Mouse (Mus musculus) olfactory bulb, adult 2 months (tissue): ENCODE measurements around the gene Dbp. TPM values are rescaled to one million over a fixed set of nuclear protein-coding genes. Genes with fewer than 3 reads are reported as not detected.

ENCODE experiments used
- H3K27ac ChIP-seq: fragments of 200-500 bp; 2 replicates; pipeline ENCODE4 v1.5.1; 2012; ENCODE audit warnings: low read depth, low read length; ENCODE audit not compliant: insufficient read depth
- H3K4me1 ChIP-seq: fragments of 200-500 bp; 2 replicates; pipeline ENCODE4 v1.6.1; 2012; ENCODE audit warnings: low read length; ENCODE audit not compliant: control insufficient read depth, insufficient read depth
- H3K4me3 ChIP-seq: fragments of 200-500 bp; 2 replicates; pipeline ENCODE4 v1.5.1; 2012; ENCODE audit warnings: mild to moderate bottlenecking, low read depth, low read length, moderate library complexity; ENCODE audit not compliant: insufficient read depth
- CTCF ChIP-seq: fragments of 200-500 bp; IDR thresholded peaks from 2 replicates; pipeline ENCODE4 v1.5.1; 2012; ENCODE audit warnings: low read depth, mild to moderate bottlenecking, low read length, moderate library complexity; ENCODE audit not compliant: insufficient read depth
- POLR2A ChIP-seq: fragments of 200-500 bp; IDR thresholded peaks from 2 replicates; pipeline ENCODE4 v1.6.1; 2012; ENCODE audit warnings: mild to moderate bottlenecking, low read depth, low read length, moderate library complexity; ENCODE audit not compliant: insufficient read depth
- WGBS: fragments of 180-500 bp; shearing (Covaris S2); methylation state at CpG from one replicate; pipeline ENCODE4 v1.1.7; 2018; 5-methylcytosine and 5-hydroxymethylcytosine counted together
- polyA plus RNA-seq: library from polyadenylated mRNA; stranded (reverse); fragments of >200 nt; gene quantifications from 2 replicates; pipeline ENCODE4 v1.2.4, GENCODE M21; 2012; ENCODE audit warnings: low replicate concordance; ENCODE audit not compliant: missing spikeins, insufficient read depth, insufficient read length

Gene Dbp
- polyA plus RNA-seq, 1 experiment: 386 TPM

- TF ChIP-seq POLR2A (no peak), CTCF (no peak)
- Histone ChIP-seq H3K4me3 (peak overlapping the region; percentile 48), H3K27ac (peak overlapping the region; percentile 98), H3K4me1 (peaks cover 42% of the 10 kb centered on the region)
- WGBS: 24% methylated on average over 12 of the region's 12 CpGs
Observed at GRCm38 (mm10) chr7:45703521-45704033, 1.3 kb upstream of the Dbp start.

- WGBS: 1% methylated on average over 13 of the region's 13 CpGs
- H3K4me1 ChIP-seq: peaks cover 45% of the 10 kb centered on the region
- H3K27ac ChIP-seq: peak overlapping the region; percentile 98
- TF ChIP-seq CTCF: no peak
- peak; percentile 37 for TF ChIP-seq POLR2A
- H3K4me3 ChIP-seq: peak overlapping the region; percentile 55
Observed at GRCm38 (mm10) chr7:45704046-45704559, 785 bp upstream of the Dbp start.

- TF ChIP-seq POLR2A (0 out of 2 replicates have a peak, but pooled peaks have one; percentile 3), CTCF (no peak)
- Histone ChIP-seq H3K27ac (peak overlapping the region; percentile 99), H3K4me1 (peaks cover 50% of the 10 kb centered on the region), H3K4me3 (peak overlapping the region; percentile 83)
- under 1% methylated on average over 21 of the region's 21 CpGs for WGBS
Observed at GRCm38 (mm10) chr7:45705443-45705864, 566 bp downstream of the Dbp start.

GRCm38 (mm10) chr7:45705873-45706281 is 989 bp downstream of the Dbp start:
- Histone ChIP-seq H3K4me1 (peaks cover 55% of the 10 kb centered on the region), H3K27ac (peak overlapping the region; percentile 99), H3K4me3 (peak overlapping the region; percentile 83)
- TF ChIP-seq CTCF (no peak), POLR2A (0 out of 2 replicates have a peak, but pooled peaks have one; percentile 32)
- under 1% methylated on average over 7 of the region's 7 CpGs for WGBS

GRCm38 (mm10) chr7:45706721-45707241 is 1.9 kb downstream of the Dbp start:
- TF ChIP-seq POLR2A (peak; percentile 56), CTCF (no peak)
- Histone ChIP-seq H3K4me1 (peaks cover 56% of the 10 kb centered on the region), H3K4me3 (peak overlapping the region; percentile 83), H3K27ac (peak overlapping the region; percentile 100)
- WGBS: 2% methylated on average over 43 of the region's 45 CpGs

- 0% methylated on average over 27 of the region's 27 CpGs for WGBS
- peaks cover 60% of the 10 kb centered on the region for H3K4me1 ChIP-seq
Observed at GRCm38 (mm10) chr7:45707375-45707967, 2.6 kb downstream of the Dbp start.

GRCm38 (mm10) chr7:45708221-45708761 is 3.4 kb downstream of the Dbp start:
- Histone ChIP-seq H3K4me3 (peak overlapping the region; percentile 26), H3K27ac (peak overlapping the region; percentile 100), H3K4me1 (peaks cover 60% of the 10 kb centered on the region)
- TF ChIP-seq CTCF (no peak), POLR2A (no peak)
- WGBS: 52% methylated on average over 13 of the region's 13 CpGs

More at GRCm38 (mm10) chr7:45707375-45707967, 2.6 kb downstream of the Dbp start:
- Histone ChIP-seq H3K4me3 (peak overlapping the region; percentile 83), H3K27ac (peak overlapping the region; percentile 100)
- TF ChIP-seq POLR2A (peak; percentile 60; the same call in 1 of the 2 replicates), CTCF (no peak)

- TF ChIP-seq POLR2A (no peak), CTCF (no peak)
- H3K27ac ChIP-seq: peak overlapping the region; percentile 100
- H3K4me1 ChIP-seq: peaks cover 59% of the 10 kb centered on the region
- WGBS: 30% methylated on average over 6 of the region's 6 CpGs
- H3K4me3 ChIP-seq: no peak overlapping the region
Observed at GRCm38 (mm10) chr7:45709036-45709435, 4.1 kb downstream of the Dbp start.

- Histone ChIP-seq H3K4me3 (no peak overlapping the region), H3K27ac (peak overlapping the region; percentile 100), H3K4me1 (peaks cover 66% of the 10 kb centered on the region)
- no peak for TF ChIP-seq CTCF
- TF ChIP-seq POLR2A: no peak
- 51% methylated on average over 14 of the region's 14 CpGs for WGBS
Observed at GRCm38 (mm10) chr7:45709677-45710355, 4.9 kb downstream of the Dbp start.
